Mouse (Mus musculus) thymus, postnatal 36 days (tissue): ENCODE measurements at regions not wholly inside any gene's neighbourhood (a gene's known extent, or its start where the extent isn't known, plus 50 kb on each side); places are given as distances from the start of the nearest gene placed in this dataset.
A peak's percentile ranks its signal among the peaks of the same experiment; 100 is the strongest.

ENCODE experiments used
- DNase-seq, 2 experiments: peaks; one replicate each; pipeline ENCODE4 v3.0.0; 2022; ENCODE audit warnings: mixed read lengths in 2 of 2

- no peak for DNase-seq
These were observed 138.4 kb downstream of the Tomm20 start for GRCm38 (mm10) chr8:126807171-126807768.

- DNase-seq, result no peak
These were observed 139.1 kb downstream of the Tomm20 start for GRCm38 (mm10) chr8:126806591-126806990.

GRCm38 (mm10) chr8:126806181-126806560, 139.5 kb downstream of the Tomm20 start:
- peak in 1 of 2 experiments; percentile 18 for DNase-seq

- DNase-seq, result peak; percentile 23 to 35
These were observed 140.1 kb downstream of the Tomm20 start for GRCm38 (mm10) chr8:126805365-126806180.

- DNase-seq, result no peak
These were observed 141.5 kb downstream of the Tomm20 start for GRCm38 (mm10) chr8:126804115-126804514.

- DNase-seq, result no peak
These were observed 143.0 kb downstream of the Tomm20 start for GRCm38 (mm10) chr8:126802641-126803040.

- DNase-seq, result no peak
These were observed 144.7 kb downstream of the Tomm20 start for GRCm38 (mm10) chr8:126800976-126801375.

- no peak for DNase-seq
These were observed 147.9 kb downstream of the Tomm20 start for GRCm38 (mm10) chr8:126797571-126798334.

GRCm38 (mm10) chr8:126793657-126794056, 152.0 kb downstream of the Tomm20 start:
- no peak for DNase-seq

GRCm38 (mm10) chr8:126791069-126791468, 154.6 kb downstream of the Tomm20 start:
- DNase-seq, result no peak

GRCm38 (mm10) chr8:126790214-126790613, 155.4 kb downstream of the Tomm20 start:
- DNase-seq, result no peak

GRCm38 (mm10) chr8:126789076-126789475, 156.6 kb downstream of the Tomm20 start:
- no peak for DNase-seq

- no peak for DNase-seq
These were observed 157.0 kb downstream of the Tomm20 start for GRCm38 (mm10) chr8:126788669-126789068.

- no peak for DNase-seq
These were observed 158.2 kb downstream of the Tomm20 start for GRCm38 (mm10) chr8:126787398-126787797.

GRCm38 (mm10) chr8:126785211-126785610, 160.4 kb downstream of the Tomm20 start:
- DNase-seq, result no peak

- no peak for DNase-seq
These were observed 161.0 kb downstream of the Tomm20 start for GRCm38 (mm10) chr8:126784604-126785003.

- DNase-seq, result no peak
These were observed 161.8 kb downstream of the Tomm20 start for GRCm38 (mm10) chr8:126783703-126784440.

- no peak for DNase-seq
These were observed 167.0 kb downstream of the Tomm20 start for GRCm38 (mm10) chr8:126778673-126779072.

- DNase-seq, result no peak
These were observed 167.5 kb downstream of the Tomm20 start for GRCm38 (mm10) chr8:126778131-126778530.

GRCm38 (mm10) chr8:126776605-126777469, 168.8 kb downstream of the Tomm20 start:
- DNase-seq, result peak; percentile 36 to 55

GRCm38 (mm10) chr8:126775334-126775733, 170.3 kb downstream of the Tomm20 start:
- no peak for DNase-seq

- no peak for DNase-seq
These were observed 170.8 kb downstream of the Tomm20 start for GRCm38 (mm10) chr8:126774816-126775215.
